Mouse (Mus musculus) T-helper 1 cell (primary cell): ENCODE results near the gene Grasp.

Experiments
- in situ Hi-C: fragments of 300-600 bp; cut with MboI, MseI; formaldehyde crosslinking; loops from one replicate; pipeline ENCODE4 v1.15.1; 2025; ENCODE audit warnings: high pct_unique_total_duplicates

Gene Grasp

DNA sequence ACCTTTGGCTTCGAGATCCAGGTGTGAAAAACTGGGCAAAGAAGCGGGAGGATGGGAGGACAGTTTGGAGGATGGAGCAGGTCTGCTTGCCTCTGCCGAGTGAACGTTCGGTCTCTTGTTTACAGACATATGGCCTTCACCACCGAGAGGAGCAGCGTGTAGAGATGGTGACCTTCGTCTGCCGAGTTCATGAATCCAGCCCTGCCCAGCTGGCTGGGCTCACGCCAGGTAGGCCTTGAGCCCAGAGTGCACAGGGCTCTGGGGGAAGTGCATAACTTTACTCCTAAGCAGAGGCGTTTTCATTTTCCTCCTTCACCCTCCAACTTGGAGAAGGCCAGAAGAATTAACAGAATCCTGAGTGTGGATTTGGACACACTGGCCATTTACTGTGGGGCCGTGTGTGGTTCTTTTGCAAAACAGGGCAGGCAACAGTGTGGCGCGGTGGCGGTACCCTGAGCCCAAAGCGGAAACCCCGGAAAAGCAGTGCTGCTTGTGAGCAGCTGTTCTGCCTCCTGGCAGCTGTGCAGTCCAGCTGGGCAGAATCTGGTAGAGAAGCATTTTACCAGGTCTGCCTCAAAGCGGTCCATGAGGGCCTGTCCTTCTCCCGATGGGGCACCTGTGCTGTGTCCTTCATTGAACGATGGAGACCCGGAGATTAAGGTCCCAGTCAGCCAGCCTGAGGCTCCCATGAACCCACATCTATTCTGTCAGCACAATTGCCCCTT lies 5.0 kb downstream of the Grasp start:
- in situ Hi-C loops = no loop called here

DNA sequence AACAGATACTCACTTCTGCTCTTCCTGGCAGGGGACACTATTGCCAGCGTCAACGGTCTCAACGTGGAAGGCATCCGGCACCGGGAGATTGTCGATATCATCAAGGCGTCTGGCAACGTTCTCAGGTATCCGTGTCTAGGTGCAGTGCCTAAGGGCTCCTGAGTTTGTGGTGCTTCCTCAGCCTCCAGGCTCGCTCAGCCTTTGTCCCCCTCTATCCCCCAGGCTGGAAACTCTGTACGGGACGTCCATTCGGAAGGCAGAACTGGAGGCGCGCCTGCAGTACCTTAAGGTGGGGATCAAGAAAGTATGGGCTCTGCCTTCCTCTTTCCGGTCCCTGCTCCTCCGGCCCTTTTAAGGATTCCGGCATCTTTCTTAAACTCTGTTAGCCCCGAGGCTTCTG lies 6.5 kb downstream of the Grasp start:
- in situ Hi-C loops = no loop called here

DNA sequence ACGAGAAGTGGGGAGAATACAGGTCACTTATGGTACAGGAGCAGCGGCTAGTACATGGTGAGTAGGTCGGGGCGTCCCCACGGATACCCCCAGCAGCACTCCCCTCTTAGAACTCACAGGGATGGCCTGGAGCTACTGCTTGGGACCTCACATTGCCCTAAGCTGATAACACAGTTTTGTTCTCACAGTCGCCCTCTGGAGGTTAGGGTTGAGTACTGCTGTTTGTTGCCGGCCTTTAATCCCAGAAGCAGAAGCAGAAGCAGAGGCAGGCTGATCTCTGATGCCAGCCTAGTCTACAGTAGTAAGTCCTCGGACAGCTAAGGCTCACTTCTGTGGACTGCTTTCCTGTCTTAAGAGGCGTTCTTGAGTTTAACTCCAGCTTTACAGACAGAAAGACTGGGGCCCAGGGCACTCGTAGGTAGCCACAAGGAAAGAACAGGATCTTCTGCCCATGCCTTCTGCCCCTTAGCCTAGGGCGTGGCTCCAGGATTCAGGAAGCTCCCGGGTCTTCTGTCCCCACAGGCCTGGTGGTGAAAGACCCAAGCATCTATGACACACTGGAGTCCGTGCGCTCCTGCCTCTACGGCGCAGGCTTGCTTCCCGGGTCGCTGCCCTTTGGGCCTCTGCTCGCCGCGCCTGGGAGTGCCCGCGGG lies 7.1 kb downstream of the Grasp start:
- in situ Hi-C loops = no loop called here

DNA sequence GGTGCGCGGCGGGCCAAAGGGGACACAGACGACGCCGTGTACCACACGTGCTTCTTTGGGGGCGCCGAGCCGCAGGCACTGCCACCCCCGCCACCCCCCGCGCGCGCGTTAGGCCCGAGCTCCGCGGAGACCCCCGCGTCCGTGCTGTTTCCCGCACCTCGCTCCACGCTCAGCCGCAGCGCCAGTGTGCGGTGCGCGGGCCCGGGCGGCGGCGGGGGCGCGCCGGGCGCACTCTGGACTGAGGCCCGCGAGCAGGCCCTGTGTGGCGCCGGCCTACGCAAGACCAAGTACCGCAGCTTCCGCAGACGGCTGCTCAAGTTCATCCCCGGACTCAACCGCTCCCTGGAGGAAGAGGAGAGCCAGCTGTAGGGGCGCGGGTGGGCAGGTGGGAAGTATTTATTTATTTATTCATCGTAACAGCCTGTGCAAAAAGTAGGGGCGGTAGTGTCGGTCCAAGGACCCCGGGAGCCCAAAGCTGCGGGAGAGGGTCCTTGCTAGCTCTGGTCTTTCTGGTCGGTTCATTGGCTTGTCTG lies 7.7 kb downstream of the Grasp start:
- in situ Hi-C loops = no loop called here

DNA sequence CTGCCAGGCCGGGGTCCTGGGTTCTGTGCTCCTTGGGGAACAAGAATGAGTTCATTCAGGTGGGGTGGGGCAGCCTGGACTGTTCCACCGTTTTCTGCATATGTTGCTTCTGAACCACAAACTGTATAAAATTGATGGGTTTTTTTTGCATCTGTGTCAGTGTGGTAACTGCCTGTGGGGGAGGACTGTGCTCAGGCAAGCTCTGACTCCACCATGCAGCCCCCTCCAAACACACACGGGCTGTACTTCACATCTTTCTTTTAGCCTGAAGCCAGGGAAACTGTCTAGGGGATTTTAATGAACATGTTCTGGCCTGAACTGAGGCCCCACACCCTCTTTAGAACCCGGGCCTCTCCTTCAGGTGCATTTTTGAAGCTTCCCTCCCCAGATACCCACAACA lies 8.6 kb downstream of the Grasp start:
- in situ Hi-C loops = no loop called here

DNA sequence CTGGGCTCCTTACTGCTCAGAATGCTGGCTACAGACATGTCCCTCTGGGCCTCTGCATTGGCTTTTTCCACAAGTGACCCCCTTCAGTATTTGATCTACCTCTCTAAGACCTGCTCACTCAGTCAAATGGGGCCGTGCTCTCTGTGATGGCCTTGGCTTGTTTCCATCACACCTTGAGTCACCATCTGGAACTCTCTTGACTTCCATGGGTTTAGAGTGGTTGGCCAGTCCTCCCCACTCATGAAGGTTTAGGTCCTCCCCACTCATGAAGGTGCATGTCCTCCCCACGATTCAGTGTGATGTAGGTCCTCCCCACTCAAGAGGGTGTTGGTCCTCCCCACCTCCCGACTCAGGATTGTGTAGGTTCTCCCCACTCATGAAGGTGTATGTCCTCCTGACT lies 9.2 kb downstream of the Grasp start:
- in situ Hi-C loops = no loop called here

DNA sequence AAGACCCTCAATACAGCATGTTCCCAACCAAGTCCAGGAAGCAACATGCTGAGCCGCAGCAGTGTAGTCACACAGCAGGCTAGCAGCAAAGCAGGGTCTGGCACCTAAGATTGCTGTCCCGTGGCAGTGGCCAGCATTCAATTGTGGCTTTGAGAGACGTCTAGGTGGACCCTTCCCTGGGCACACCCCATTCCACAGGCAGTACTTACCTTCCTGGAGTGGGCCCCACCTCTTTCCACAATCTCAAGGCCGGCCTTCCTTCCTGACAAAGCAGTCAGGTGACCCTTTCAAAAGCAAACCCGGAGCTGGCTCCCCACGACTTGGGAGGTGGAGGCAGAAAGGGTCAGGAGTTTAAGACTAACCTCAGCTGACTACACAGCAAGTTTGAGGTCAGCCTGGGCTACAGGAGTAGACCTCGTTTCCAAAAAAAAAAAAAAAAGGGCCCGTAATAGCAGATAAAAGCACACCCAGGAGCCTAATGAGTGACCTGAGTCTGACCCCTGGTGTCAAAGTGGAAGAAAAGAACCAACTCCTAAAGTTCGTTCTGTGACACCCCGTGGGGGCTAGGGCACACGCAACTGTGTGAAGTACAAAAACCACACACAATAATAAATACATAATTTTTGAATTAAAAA lies 9.8 kb downstream of the Grasp start:
- in situ Hi-C loops = no loop called here

DNA sequence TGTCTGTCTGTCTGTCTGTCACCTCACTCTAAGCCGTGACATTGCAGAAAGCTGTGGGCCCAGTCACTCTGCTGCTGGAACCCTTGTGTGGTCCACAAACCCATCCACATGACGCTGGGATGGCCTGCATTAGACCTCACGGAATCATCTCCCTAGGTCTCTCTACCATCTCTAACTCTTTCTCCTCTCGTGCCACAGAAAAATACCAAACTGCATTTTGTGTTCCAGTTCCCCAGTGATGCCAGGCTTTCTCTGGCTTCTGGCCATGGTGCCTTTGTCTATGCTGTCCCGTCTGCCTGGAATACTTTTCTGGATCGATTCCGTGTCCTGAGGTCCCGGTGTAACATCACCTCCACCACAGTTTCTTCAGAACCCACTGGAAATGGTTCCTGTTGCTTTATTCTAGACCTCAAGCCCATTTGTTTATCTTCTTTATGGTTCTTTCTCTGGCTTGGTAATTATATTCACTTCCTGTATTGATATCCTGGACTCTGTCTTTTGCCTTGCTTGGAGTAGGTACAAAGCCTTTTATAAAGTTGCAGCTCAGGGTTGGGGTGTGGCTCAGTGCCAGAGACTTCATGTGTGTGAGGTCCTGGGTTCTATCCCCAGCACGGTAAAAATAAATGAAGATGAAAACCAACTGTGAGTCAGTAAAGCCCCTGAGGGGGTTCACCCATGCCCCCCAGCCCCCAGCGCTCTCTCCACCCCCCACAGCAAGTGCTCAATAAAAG lies 10.8 kb downstream of the Grasp start:
- in situ Hi-C loops = no loop called here

DNA sequence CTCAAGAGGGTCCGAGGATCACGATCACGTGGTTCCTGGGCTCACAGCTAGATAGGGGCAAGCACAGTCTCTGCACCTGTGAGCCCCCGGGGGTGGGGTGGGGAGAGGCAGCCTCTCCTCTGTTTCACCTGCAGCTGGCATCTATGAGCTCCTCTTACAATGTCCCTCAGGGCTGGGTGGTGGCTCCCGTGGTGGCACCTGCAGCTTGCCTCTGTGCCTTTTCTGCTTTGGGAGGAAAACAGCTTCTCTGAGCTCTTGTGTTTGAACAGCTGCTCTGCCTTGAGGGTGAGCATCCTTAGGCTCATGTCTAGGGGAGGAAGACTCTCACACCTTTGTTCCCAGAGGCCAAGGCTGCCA lies 11.3 kb downstream of the Grasp start:
- in situ Hi-C loops = no loop called here

DNA sequence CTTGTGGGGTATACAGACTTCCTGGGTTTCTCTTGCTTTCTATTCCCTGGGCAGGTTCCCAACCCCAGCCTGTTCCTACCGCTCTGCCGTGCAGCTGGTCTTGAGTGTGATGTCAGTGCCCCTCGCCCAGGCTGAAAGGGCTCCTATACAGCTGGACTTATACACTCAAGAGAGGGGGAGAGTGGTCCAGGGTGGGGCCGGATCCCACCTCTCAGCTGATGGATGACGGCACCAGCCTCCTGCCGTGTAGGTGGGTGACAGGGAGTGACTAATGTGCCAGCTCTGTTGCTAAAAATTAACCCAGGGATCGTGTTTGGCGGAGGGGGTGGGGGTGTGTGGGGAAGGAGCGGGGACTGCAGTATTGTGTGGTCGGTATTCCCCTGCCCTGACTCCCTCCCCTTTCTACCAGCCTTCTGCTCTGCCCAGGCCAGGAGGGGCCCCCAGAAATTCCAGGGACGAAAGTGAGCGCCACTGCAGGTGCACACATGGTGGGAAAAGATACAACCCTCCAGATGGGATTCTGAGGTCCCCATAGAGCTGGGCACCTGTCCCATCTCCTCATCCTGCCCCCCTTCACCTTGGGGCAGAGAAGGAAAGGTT lies 11.8 kb downstream of the Grasp start:
- in situ Hi-C loops = no loop called here

DNA sequence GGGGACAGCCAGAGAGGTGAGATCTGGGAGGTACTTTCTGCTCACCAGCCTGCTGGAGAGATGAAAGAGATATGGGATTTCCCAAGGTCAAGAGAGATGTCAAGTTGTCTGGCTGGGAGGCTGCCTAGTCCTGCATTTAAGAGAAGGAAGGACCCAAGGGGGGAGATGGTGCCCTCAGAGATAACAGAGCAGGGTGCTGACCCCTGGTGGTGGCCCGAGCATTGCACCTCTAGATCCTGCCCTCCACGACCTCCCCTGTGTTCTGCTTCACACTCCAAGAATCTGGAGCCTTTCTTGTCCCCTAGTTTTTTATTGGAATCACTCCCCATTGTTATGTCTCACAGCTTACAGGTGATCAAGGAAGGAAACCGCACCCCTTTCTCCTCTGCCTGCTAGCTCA lies 12.9 kb downstream of the Grasp start:
- in situ Hi-C loops = no loop called here

DNA sequence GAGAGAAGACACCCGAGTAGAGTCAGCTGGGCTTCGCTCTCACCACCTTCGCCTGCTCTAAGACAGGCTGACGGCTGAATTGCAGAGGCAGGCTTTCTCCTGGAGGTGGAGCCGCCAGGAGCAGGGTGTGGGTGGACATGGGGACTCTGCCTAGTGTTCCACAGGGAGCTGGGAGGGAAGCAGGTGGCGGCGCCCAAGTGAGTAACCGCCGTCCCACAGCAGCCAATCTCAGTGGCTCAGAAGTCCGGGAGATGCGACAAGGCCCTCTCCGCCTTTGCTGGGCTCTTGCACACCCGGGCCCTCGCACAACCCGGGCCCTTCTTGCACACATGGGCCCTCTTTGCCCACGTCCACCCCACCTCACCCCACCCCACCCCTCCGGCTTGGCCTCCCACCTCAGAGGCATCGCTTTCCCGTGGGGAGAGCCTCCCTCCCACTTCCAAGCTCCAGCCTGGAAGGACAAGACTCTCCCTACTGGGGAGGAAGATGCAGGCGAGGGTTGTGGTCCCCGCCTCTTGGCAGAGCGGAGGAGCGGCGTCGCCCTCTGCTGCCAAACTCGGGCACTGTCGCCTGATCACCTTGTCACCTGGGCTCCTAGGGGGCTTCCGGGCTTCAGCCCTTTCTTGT lies 15.0 kb downstream of the Grasp start:
- in situ Hi-C loops = no loop called here

DNA sequence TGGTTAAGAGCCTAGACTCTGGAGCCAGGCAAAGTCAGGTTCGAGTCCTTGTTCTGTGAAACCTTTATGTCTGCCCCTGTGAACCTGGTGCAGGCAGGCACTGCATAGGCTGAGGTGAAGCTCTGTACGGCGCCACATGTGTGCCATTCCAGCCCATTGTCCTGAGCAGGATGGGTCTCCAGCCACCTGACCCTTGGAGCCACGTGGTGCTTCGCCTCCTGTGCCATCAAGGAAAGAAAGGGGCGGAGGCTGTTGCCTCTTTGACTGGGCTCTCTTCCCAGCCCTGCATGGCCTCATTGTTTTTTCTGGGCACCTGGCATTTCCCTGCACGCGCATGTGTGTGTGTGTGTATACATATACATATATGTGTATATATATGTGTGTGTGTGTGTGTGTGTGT lies 15.8 kb downstream of the Grasp start:
- in situ Hi-C loops = loop anchor here (5.0 kb wide), 3 partner anchors 37 to 832 kb away; partner anchors contain the start of gene Eif4b

DNA sequence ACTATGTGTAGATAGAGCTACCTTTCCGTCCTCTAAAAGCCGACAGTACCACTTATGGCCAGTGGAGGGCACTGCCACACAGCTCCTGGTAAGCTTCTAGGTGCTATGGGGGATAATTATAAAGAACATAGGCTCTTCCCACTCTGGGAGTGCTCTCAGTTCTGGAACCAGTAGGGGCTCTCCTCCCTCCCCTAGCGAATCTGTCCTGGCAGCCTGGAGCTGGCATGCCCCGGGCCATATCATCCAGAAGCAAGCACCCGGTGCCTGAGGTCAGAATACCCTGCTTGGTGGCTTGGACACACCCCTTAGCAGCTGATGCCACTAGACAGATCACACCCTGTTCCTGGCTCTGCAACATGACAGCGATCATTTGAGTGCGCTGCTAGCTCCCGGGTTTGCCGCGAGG lies 16.8 kb downstream of the Grasp start:
- in situ Hi-C loops = loop anchor here (5.0 kb wide), 3 partner anchors 36 to 831 kb away; partner anchors contain the start of gene Eif4b

DNA sequence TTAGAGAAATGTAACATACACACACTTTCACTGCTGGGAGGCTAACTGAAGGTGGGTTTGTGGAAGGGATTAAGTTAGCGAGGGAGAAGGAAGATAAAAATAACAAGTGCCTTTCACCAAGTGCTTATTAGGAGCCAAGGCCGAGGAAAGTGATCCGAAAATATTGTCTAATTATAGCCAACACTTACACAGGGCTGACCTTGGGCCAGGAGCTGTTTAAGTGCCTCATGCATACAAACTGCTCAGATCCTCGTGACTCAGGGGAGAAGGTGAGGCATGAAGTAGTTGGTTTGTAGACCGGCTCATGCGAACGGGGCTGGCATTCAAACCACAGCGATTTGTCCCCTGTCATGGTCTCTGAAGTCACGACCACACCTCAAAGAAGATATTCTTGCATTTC lies 17.2 kb downstream of the Grasp start:
- in situ Hi-C loops = loop anchor here (5.0 kb wide), 3 partner anchors 36 to 831 kb away; partner anchors contain the start of gene Eif4b

DNA sequence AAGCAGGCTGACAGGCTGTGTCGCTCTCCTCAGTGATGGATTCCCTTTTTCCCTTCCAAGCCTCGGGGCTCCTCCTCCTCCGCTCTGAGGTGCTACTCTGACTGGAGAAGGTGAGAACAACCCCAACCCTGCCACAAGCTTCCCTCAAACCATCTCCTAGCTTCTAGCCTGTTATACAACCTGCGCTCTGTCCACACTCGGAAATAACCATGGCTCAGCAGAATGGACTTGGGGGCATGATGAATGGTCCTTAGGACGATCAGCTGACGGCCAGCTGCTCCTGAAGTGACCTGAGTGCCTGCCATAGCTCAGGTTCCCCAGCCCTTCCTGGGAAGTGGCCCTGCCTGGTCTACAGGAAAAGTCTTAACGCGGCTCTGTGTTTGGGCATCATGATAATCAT lies 17.9 kb downstream of the Grasp start:
- in situ Hi-C loops = loop anchor here (5.0 kb wide), 3 partner anchors 35 to 830 kb away; partner anchors contain the start of gene Eif4b

DNA sequence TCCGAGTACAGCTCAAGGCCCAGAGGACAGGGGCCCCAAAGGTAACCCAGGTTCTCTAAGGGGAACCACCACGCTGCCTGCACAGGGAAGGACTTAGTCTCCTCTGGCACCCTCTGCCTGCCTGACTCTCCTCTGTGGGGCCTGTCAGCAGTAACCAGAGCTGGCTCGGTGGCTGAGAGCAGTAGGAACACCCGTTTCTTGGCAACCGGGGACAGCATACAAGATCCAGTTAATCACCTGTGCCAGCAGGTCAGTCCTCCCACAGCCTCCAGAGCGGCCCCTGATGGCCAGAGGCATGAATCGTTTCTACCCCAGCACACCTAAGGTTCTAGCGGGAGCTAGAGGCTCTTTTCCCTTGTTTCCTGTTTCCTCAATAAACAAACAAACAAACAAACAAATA lies 18.7 kb downstream of the Grasp start:
- in situ Hi-C loops = loop anchor here (5.0 kb wide), 3 partner anchors 35 to 830 kb away; partner anchors contain the start of gene Eif4b

DNA sequence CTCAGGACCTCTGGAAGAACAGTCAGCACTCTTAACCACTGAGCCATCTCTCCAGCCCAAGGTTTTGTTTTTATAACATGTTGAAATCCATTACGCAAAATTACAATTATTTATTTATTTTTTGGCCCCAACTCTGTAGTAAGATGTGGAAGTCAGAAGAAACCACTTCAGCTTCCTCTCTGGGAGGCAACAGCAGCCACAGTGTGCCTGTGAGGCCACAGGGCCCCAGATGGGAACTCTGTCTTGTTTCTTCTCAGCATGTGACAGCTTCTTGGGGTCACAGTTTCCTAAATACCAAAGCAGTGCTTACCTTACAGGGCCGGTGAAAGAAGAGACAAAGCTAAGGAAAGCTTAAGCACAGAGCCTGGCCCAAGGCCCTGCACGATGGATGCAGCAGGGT lies 20.0 kb downstream of the Grasp start:
- in situ Hi-C loops = loop anchor here (5.0 kb wide), 3 partner anchors 33 to 828 kb away; partner anchors contain the start of gene Eif4b

DNA sequence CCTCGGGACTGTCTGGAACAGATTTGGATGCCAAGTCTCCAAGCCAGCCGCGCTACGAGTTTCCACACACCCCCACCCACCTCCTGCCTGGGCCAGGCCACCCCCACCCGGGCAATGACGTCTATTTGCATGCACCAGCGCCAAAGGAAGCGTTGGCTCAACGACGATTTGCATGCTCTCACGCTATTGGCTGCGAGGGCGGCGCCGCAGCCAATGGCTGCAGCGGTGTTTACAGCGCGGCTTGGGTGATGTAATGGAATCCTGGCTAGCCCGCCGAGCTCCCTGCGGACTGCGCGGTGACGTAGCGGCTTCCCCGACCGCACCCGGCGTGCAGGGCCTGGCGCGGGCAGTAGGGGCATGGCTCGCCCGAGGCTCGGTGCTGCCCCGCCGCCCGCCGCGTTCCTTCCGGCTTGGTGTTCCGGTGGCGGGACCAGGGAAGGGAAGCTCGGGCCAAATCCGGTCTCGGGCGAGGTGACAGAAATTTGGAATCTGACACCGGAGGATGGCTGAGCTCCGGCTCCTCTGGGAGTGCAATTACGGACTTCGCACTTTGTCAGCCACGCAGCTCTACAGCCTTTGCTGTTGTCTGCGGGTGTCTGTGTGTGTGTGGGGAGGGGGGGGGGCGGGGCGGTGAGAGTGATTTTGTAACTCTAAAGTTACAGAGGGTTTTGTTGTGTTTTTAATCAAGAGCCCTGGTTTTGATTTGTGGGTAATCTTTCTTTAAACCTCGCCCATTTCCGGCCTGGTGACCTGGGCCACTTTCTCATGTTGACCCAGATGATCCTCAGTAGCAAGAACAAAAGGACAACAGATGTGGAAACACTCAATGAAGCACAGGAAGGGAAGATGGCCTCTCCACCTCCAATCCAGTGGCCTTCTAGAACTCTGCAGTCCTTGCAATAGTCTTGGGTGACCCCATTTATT lies 22.5 kb downstream of the Grasp start:
- in situ Hi-C loops = no loop called here

DNA sequence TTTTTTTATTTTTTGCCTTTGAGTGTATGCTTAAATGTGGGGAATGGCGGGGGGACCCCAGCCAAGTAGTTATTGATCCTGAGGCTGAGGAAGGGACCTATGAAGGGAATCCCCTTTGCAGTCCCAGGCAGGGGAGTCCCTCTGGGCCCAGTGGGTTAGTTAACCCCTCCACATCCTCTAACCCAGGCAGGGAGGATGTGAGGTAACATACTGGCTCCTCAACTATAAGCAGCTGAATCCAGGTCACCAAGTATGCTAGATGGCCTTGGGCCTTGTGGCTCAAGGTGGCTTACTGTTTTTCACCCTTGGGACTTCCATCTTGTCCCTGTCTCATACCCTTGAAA lies 23.1 kb downstream of the Grasp start:
- in situ Hi-C loops = no loop called here
